Mouse (Mus musculus): ENCODE results near the gene Lamc1. TPM values are rescaled to one million over a fixed set of nuclear protein-coding genes. Genes with fewer than 3 reads are reported as not detected.

Gene Lamc1
- polyA plus RNA-seq, 1 experiment, result 30.3 TPM

GRCm38 (mm10) chr1:153292892-153293291 is 39.7 kb downstream of the Lamc1 start:
- H3K4me1 ChIP-seq (replicated peaks; ENCODE audit: control insufficient read depth, insufficient read depth, low read length), result peaks cover 3% of the 10 kb centered on the region
- WGBS, result 91% methylated on average over 5 of the region's 5 CpGs
- H3K27ac ChIP-seq (ENCODE audit: control insufficient read depth, insufficient read depth, low read length), result no peak overlapping the region
- H3K36me3 ChIP-seq (ENCODE audit: control insufficient read depth, insufficient read depth, low read length), result no peaks in the 10 kb centered on the region
- TF ChIP-seq CTCF (IDR thresholded peaks at IDR 0.05; ENCODE audit: borderline replicate concordance, control insufficient read depth, extremely low read depth, insufficient read depth, low read length, poor library complexity) (no peak), POLR2A (IDR thresholded peaks at IDR 0.05; ENCODE audit: control insufficient read depth, extremely low read depth, insufficient read depth, low read length, poor library complexity) (no peak)
- no peak overlapping the region for H3K4me3 ChIP-seq (ENCODE audit: control insufficient read depth, insufficient read depth, low read length)
- H3K27me3 ChIP-seq (ENCODE audit: control insufficient read depth, insufficient read depth, low read length), result no peaks in the 10 kb centered on the region
- DNase-seq, result no peak

GRCm38 (mm10) chr1:153292202-153292601 is 40.4 kb downstream of the Lamc1 start:
- Histone ChIP-seq H3K27me3 (ENCODE audit: control insufficient read depth, insufficient read depth, low read length) (no peaks in the 10 kb centered on the region), H3K4me1 (replicated peaks; ENCODE audit: control insufficient read depth, insufficient read depth, low read length) (peaks cover 7% of the 10 kb centered on the region), H3K36me3 (ENCODE audit: control insufficient read depth, insufficient read depth, low read length) (no peaks in the 10 kb centered on the region), H3K4me3 (ENCODE audit: control insufficient read depth, insufficient read depth, low read length) (no peak overlapping the region), H3K27ac (ENCODE audit: control insufficient read depth, insufficient read depth, low read length) (no peak overlapping the region)
- WGBS, result 66% methylated on average over 6 of the region's 6 CpGs
- TF ChIP-seq CTCF (IDR thresholded peaks at IDR 0.05; ENCODE audit: borderline replicate concordance, control insufficient read depth, extremely low read depth, insufficient read depth, low read length, poor library complexity) (no peak), POLR2A (IDR thresholded peaks at IDR 0.05; ENCODE audit: control insufficient read depth, extremely low read depth, insufficient read depth, low read length, poor library complexity) (no peak)
- no peak for DNase-seq

DNA sequence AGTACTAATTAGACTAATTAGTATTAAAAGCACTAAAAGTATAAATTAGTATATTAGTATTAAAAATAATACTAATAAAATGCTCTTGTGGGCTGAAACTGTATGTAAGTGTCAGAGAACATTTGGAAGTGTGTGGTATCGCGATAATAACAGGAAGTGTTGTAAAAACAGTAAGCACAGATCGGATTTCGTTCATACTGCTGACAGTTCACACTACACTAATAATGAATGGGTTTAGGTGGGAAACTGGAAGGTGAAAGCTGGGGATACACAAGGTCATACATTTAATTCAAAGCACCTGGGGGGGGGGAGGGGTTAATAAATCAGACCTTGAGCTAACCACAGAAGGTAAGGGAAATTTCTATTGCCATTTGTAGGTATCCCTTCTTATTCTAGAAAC is 41.2 kb downstream of the Lamc1 start:
- Histone ChIP-seq H3K27me3 (ENCODE audit: control insufficient read depth, insufficient read depth, low read length) (no peaks in the 10 kb centered on the region), H3K4me1 (replicated peaks; ENCODE audit: control insufficient read depth, insufficient read depth, low read length) (peaks cover 7% of the 10 kb centered on the region), H3K27ac (ENCODE audit: control insufficient read depth, insufficient read depth, low read length) (no peak overlapping the region), H3K4me3 (ENCODE audit: control insufficient read depth, insufficient read depth, low read length) (no peak overlapping the region), H3K36me3 (ENCODE audit: control insufficient read depth, insufficient read depth, low read length) (no peaks in the 10 kb centered on the region)
- DNase-seq, result no peak
- no peak for TF ChIP-seq CTCF (IDR thresholded peaks at IDR 0.05; ENCODE audit: borderline replicate concordance, control insufficient read depth, extremely low read depth, insufficient read depth, low read length, poor library complexity)
- TF ChIP-seq POLR2A (IDR thresholded peaks at IDR 0.05; ENCODE audit: control insufficient read depth, extremely low read depth, insufficient read depth, low read length, poor library complexity), result no peak
- WGBS, result 68% methylated on average over 4 of the region's 4 CpGs

GRCm38 (mm10) chr1:153288010-153288409 is 44.6 kb downstream of the Lamc1 start:
- Histone ChIP-seq H3K4me3 (ENCODE audit: control insufficient read depth, insufficient read depth, low read length) (no peak overlapping the region), H3K4me1 (replicated peaks; ENCODE audit: control insufficient read depth, insufficient read depth, low read length) (peaks cover 7% of the 10 kb centered on the region), H3K27me3 (ENCODE audit: control insufficient read depth, insufficient read depth, low read length) (no peaks in the 10 kb centered on the region), H3K36me3 (ENCODE audit: control insufficient read depth, insufficient read depth, low read length) (no peaks in the 10 kb centered on the region), H3K27ac (ENCODE audit: control insufficient read depth, insufficient read depth, low read length) (no peak overlapping the region)
- peak; percentile 26 for DNase-seq
- 53% methylated on average over 4 of the region's 4 CpGs for WGBS
- no peak for TF ChIP-seq CTCF (IDR thresholded peaks at IDR 0.05; ENCODE audit: borderline replicate concordance, control insufficient read depth, extremely low read depth, insufficient read depth, low read length, poor library complexity)
- TF ChIP-seq POLR2A (IDR thresholded peaks at IDR 0.05; ENCODE audit: control insufficient read depth, extremely low read depth, insufficient read depth, low read length, poor library complexity), result no peak

- Histone ChIP-seq H3K36me3 (ENCODE audit: control insufficient read depth, insufficient read depth, low read length) (no peaks in the 10 kb centered on the region), H3K27me3 (ENCODE audit: control insufficient read depth, insufficient read depth, low read length) (no peaks in the 10 kb centered on the region), H3K4me1 (replicated peaks; ENCODE audit: control insufficient read depth, insufficient read depth, low read length) (peaks cover 7% of the 10 kb centered on the region), H3K4me3 (ENCODE audit: control insufficient read depth, insufficient read depth, low read length) (no peak overlapping the region), H3K27ac (ENCODE audit: control insufficient read depth, insufficient read depth, low read length) (no peak overlapping the region)
- 93% methylated on average over 5 of the region's 5 CpGs for WGBS
- TF ChIP-seq POLR2A (IDR thresholded peaks at IDR 0.05; ENCODE audit: control insufficient read depth, extremely low read depth, insufficient read depth, low read length, poor library complexity), result no peak
- no peak for TF ChIP-seq CTCF (IDR thresholded peaks at IDR 0.05; ENCODE audit: borderline replicate concordance, control insufficient read depth, extremely low read depth, insufficient read depth, low read length, poor library complexity)
- no peak for DNase-seq
Measured at GRCm38 (mm10) chr1:153287443-153287842, 45.1 kb downstream of the Lamc1 start.

DNA sequence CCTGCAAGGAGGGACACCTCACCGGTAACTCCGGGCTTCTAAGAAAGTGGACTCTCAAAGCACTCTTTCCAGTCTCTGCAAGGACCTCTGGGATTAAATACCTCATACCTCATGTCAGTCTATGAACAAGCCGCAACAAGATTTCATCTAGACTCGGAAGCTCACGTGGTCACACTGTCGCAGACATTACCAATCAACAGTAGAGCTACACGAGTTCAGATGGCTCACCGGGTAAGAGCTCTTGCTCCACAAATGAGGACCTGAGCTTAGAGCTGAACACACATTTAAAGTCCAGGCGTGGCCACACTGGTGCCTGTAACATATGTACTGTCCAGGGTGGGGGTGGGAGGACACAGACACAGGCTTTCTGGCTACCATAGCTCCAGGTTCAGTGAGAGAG is 46.4 kb downstream of the Lamc1 start:
- no peak overlapping the region for H3K4me3 ChIP-seq (ENCODE audit: control insufficient read depth, insufficient read depth, low read length)
- no peak for DNase-seq
- no peaks in the 10 kb centered on the region for H3K36me3 ChIP-seq (ENCODE audit: control insufficient read depth, insufficient read depth, low read length)
- H3K4me1 ChIP-seq (replicated peaks; ENCODE audit: control insufficient read depth, insufficient read depth, low read length), result peaks cover 7% of the 10 kb centered on the region
- TF ChIP-seq CTCF (IDR thresholded peaks at IDR 0.05; ENCODE audit: borderline replicate concordance, control insufficient read depth, extremely low read depth, insufficient read depth, low read length, poor library complexity) (no peak), POLR2A (IDR thresholded peaks at IDR 0.05; ENCODE audit: control insufficient read depth, extremely low read depth, insufficient read depth, low read length, poor library complexity) (no peak)
- H3K27me3 ChIP-seq (ENCODE audit: control insufficient read depth, insufficient read depth, low read length), result no peaks in the 10 kb centered on the region
- H3K27ac ChIP-seq (ENCODE audit: control insufficient read depth, insufficient read depth, low read length), result no peak overlapping the region
- 92% methylated on average over 9 of the region's 9 CpGs for WGBS

GRCm38 (mm10) chr1:153285188-153285587 is 47.4 kb downstream of the Lamc1 start:
- 95% methylated on average over 8 of the region's 8 CpGs for WGBS
- no peak overlapping the region for H3K4me3 ChIP-seq (ENCODE audit: control insufficient read depth, insufficient read depth, low read length)
- no peaks in the 10 kb centered on the region for H3K36me3 ChIP-seq (ENCODE audit: control insufficient read depth, insufficient read depth, low read length)
- H3K4me1 ChIP-seq (replicated peaks; ENCODE audit: control insufficient read depth, insufficient read depth, low read length), result peaks cover 7% of the 10 kb centered on the region
- H3K27ac ChIP-seq (ENCODE audit: control insufficient read depth, insufficient read depth, low read length), result no peak overlapping the region
- no peaks in the 10 kb centered on the region for H3K27me3 ChIP-seq (ENCODE audit: control insufficient read depth, insufficient read depth, low read length)
- DNase-seq, result no peak
- TF ChIP-seq CTCF (IDR thresholded peaks at IDR 0.05; ENCODE audit: borderline replicate concordance, control insufficient read depth, extremely low read depth, insufficient read depth, low read length, poor library complexity) (no peak), POLR2A (IDR thresholded peaks at IDR 0.05; ENCODE audit: control insufficient read depth, extremely low read depth, insufficient read depth, low read length, poor library complexity) (no peak)

All from thymus, adult 2 months (tissue).